Mouse (Mus musculus): Measurements from ENCODE around the gene Stk11. TPM values are rescaled to one million over a fixed set of nuclear protein-coding genes. Genes with fewer than 3 reads are reported as not detected.

Gene Stk11
- total and polyA plus RNA-seq, 3 experiments: 47.4 to 94.9 (median 65.9) TPM

- peaks cover 3 to 7% of the 10 kb centered on the region in 2 experiments for H3K36me3 ChIP-seq (replicated peaks in 1 of 2; ENCODE audit: control insufficient read depth in 1 of 2, insufficient read depth in 1 of 2, low read length in 1 of 2)
- TF ChIP-seq POLR2AphosphoS2 (IDR thresholded peaks at IDR 0.05; ENCODE audit: low read depth, low read length): no peak; the same call in 1 of the 2 replicates
- TF ChIP-seq RCOR1 (conservative IDR thresholded peaks at IDR 0.05; ENCODE audit: low read depth, low read length): no peak
- no peak for TF ChIP-seq CHD1 (IDR thresholded peaks at IDR 0.05; ENCODE audit: low read depth, low read length)
- TF ChIP-seq HCFC1 (IDR thresholded peaks at IDR 0.05; ENCODE audit: low read depth, low read length): peak; percentile 58; the same call in 1 of the 2 replicates
- peak; percentile 26; the same call in 1 of the 2 replicates for TF ChIP-seq USF2 (conservative IDR thresholded peaks at IDR 0.05; ENCODE audit: low read depth, low read length)
- peak; percentile 45; the same call in 1 of the 2 replicates for TF ChIP-seq ETS1 (conservative IDR thresholded peaks at IDR 0.05; ENCODE audit: low read depth, low read length)
- no peak for TF ChIP-seq MAFK (IDR thresholded peaks at IDR 0.05; ENCODE audit: insufficient replicate concordance, low read length)
- no peak; the same call in 1 of the 2 replicates for TF ChIP-seq MAX (IDR thresholded peaks at IDR 0.05; ENCODE audit: low read length)
- peak; percentile 82 for TF ChIP-seq TCF12 (IDR thresholded peaks at IDR 0.05; ENCODE audit: low read depth, low read length)
- no peak for TF ChIP-seq PAX5 (IDR thresholded peaks at IDR 0.05; ENCODE audit: low read length)
- TF ChIP-seq ZC3H11A (IDR thresholded peaks at IDR 0.05; ENCODE audit: low read depth, low read length): peak; percentile 92
- no peak for TF ChIP-seq ZMIZ1 (IDR thresholded peaks at IDR 0.05; ENCODE audit: low read depth, low read length)
- TF ChIP-seq ZNF384 (IDR thresholded peaks at IDR 0.05; ENCODE audit: low read depth, low read length): no peak; the same call in 1 of the 2 replicates
- peak; percentile 36; the same call in 1 of the 2 replicates for TF ChIP-seq BHLHE40 (IDR thresholded peaks at IDR 0.05; ENCODE audit: low read depth, low read length)
- no peak for TF ChIP-seq ZKSCAN1 (IDR thresholded peaks at IDR 0.05; ENCODE audit: borderline replicate concordance, low read depth, low read length)
- peak; percentile 55 for TF ChIP-seq NRF1 (IDR thresholded peaks at IDR 0.05; ENCODE audit: low read depth, low read length)
- peak; percentile 100 for TF ChIP-seq RAD21 (IDR thresholded peaks at IDR 0.05; ENCODE audit: low read depth, low read length)
- TF ChIP-seq SIN3A (IDR thresholded peaks at IDR 0.05; ENCODE audit: low read length): peak; percentile 96
- TF ChIP-seq ELF1 (IDR thresholded peaks at IDR 0.05; ENCODE audit: low read depth, low read length): peak; percentile 60; the same call in 1 of the 2 replicates
- TF ChIP-seq MAZ (IDR thresholded peaks at IDR 0.05; ENCODE audit: low read depth, low read length): no peak; the same call in none of the 2 replicates
- peak; percentile 95 to 100 for TF ChIP-seq CTCF (conservative IDR thresholded peaks at IDR 0.05 in 1 of 2, IDR thresholded peaks at IDR 0.05 in 1 of 2; ENCODE audit: low read depth in 2 of 2, low read length in 2 of 2)
- no peak for TF ChIP-seq KAT2A (IDR thresholded peaks at IDR 0.05; ENCODE audit: insufficient replicate concordance, low read length)
- no peak for TF ChIP-seq EP300 (IDR thresholded peaks at IDR 0.05; ENCODE audit: low read length)
- TF ChIP-seq JUND (conservative IDR thresholded peaks at IDR 0.05; ENCODE audit: low read depth, low read length): no peak
- TF ChIP-seq NELFE (IDR thresholded peaks at IDR 0.05; ENCODE audit: low read depth, low read length): peak; percentile 80; the same call in 1 of the 2 replicates
- peak; percentile 84 for TF ChIP-seq MXI1 (IDR thresholded peaks at IDR 0.05; ENCODE audit: low read depth, low read length)
- 0 out of 2 replicates have a peak, but pooled peaks have one; percentile 56 for TF ChIP-seq TBP (conservative IDR thresholded peaks at IDR 0.05; ENCODE audit: low read depth, low read length)
- peak; percentile 53 for TF ChIP-seq POLR2A (IDR thresholded peaks at IDR 0.05; ENCODE audit: low read depth, low read length)
- TF ChIP-seq IRF4 (IDR thresholded peaks at IDR 0.05; ENCODE audit: low read depth, low read length): peak; percentile 76
- no peak for TF ChIP-seq UBTF (IDR thresholded peaks at IDR 0.05; ENCODE audit: low read depth, low read length)
- no peak for TF ChIP-seq GABPA (IDR thresholded peaks at IDR 0.05; ENCODE audit: insufficient replicate concordance, low read depth, low read length)
- TF ChIP-seq E2F4 (IDR thresholded peaks at IDR 0.05; ENCODE audit: insufficient replicate concordance, low read depth, low read length): no peak
- TF ChIP-seq CHD2 (IDR thresholded peaks at IDR 0.05; ENCODE audit: low read length): no peak
- TF ChIP-seq MEF2A (IDR thresholded peaks at IDR 0.05; ENCODE audit: borderline replicate concordance, low read depth, low read length): peak; percentile 68
- TF ChIP-seq SMC3 (IDR thresholded peaks at IDR 0.05; ENCODE audit: low read depth, low read length): peak; percentile 99
- TF ChIP-seq MYC (IDR thresholded peaks at IDR 0.05; ENCODE audit: low read depth, low read length): peak; percentile 63; the same call in 1 of the 2 replicates
- TF ChIP-seq USF1 (IDR thresholded peaks at IDR 0.05; ENCODE audit: low read depth, low read length): no peak
- no peak for TF ChIP-seq JUN (IDR thresholded peaks at IDR 0.05; ENCODE audit: insufficient read depth, low read depth, low read length)
- H3K9me3 ChIP-seq (replicated peaks; ENCODE audit: low read length): no peaks in the 10 kb centered on the region
- dilution Hi-C loops (cut with MboI; ENCODE audit: extremely low pct_ligation_motif_present, extremely low pct_unique_long_range_greater_than_20kb, low sequenced_read_pairs): no loop called here
- peak overlapping the region in 2 of 3 experiments; percentile 30 to 61 for H3K4me3 ChIP-seq (replicated peaks in 1 of 3; ENCODE audit: low read depth in 2 of 3, low read length in 2 of 3, poor library complexity in 1 of 3)
- peak overlapping the region; percentile 95 for H3K4me2 ChIP-seq (ENCODE audit: insufficient read depth, low read depth, poor library complexity, severe bottlenecking)
- H3K9ac ChIP-seq (ENCODE audit: insufficient read depth, low read depth): peak overlapping the region; percentile 68
- H3K4me1 ChIP-seq (ENCODE audit: control insufficient read depth in 1 of 2, insufficient read depth in 2 of 2): peaks cover 27 to 76% of the 10 kb centered on the region in 2 experiments
- no peak overlapping the region for H3K27ac ChIP-seq (ENCODE audit: insufficient read depth, low read depth)
- in situ Hi-C loops (cut with MboI; ENCODE audit: low pct_ligation_motif_present, low pct_unique_long_range_greater_than_20kb, low sequenced_read_pairs): no loop called here
- peaks cover 16% of the 10 kb centered on the region for H3K79me2 ChIP-seq (replicated peaks; ENCODE audit: control insufficient read depth, extremely low read depth, insufficient read depth, poor library complexity, severe bottlenecking)
- DNase-seq (ENCODE audit: extremely low read depth): peak; percentile 93
- no peaks in the 10 kb centered on the region for H3K27me3 ChIP-seq (replicated peaks)
Measured at GRCm38 (mm10) chr10:80164998-80165344, 49.4 kb downstream of the Stk11 start.

All from CH12.LX (cell line).